Mouse (Mus musculus): ENCODE measurements around the gene Nr2c2ap. TPM values are rescaled to one million over a fixed set of nuclear protein-coding genes. Genes with fewer than 3 reads are reported as not detected.
A peak's percentile ranks its signal among the peaks of the same experiment; 100 is the strongest.

Gene Nr2c2ap
- polyA plus RNA-seq, 1 experiment from 2014 or later = 28.4 TPM

GRCm38 (mm10) chr8:70170748-70171147 lies 39.6 kb downstream of the Nr2c2ap start:
- no peak overlapping the region for H3K4me3 ChIP-seq
- WGBS = 88% methylated on average over 3 of the region's 3 CpGs
- ATAC-seq (ENCODE audit: insufficient number of reproducible peaks, insufficient read depth, low FRiP score, low TSS enrichment, low read depth) = no peak
- H3K9ac ChIP-seq = no peak overlapping the region
- H3K27ac ChIP-seq = no peak overlapping the region
- H3K36me3 ChIP-seq = peaks cover 9% of the 10 kb centered on the region
- no peaks in the 10 kb centered on the region for H3K9me3 ChIP-seq
- H3K4me2 ChIP-seq = no peak overlapping the region
- H3K27me3 ChIP-seq = peaks cover 17% of the 10 kb centered on the region
- peaks cover 32% of the 10 kb centered on the region for H3K4me1 ChIP-seq

GRCm38 (mm10) chr8:70171240-70171639 lies 40.1 kb downstream of the Nr2c2ap start:
- H3K4me1 ChIP-seq = peaks cover 32% of the 10 kb centered on the region
- H3K9me3 ChIP-seq = no peaks in the 10 kb centered on the region
- H3K27ac ChIP-seq = 0 out of 2 replicates have a peak overlapping the region, but pooled peaks have one; percentile 18
- peaks cover 10% of the 10 kb centered on the region for H3K36me3 ChIP-seq
- H3K4me2 ChIP-seq = peak overlapping the region; percentile 61
- H3K9ac ChIP-seq = no peak overlapping the region
- H3K27me3 ChIP-seq = peaks cover 12% of the 10 kb centered on the region
- 85% methylated on average over 7 of the region's 7 CpGs for whole genome bisulfite sequencing
- H3K4me3 ChIP-seq = no peak overlapping the region
- no peak for ATAC-seq (ENCODE audit: insufficient number of reproducible peaks, insufficient read depth, low FRiP score, low TSS enrichment, low read depth)

- Histone ChIP-seq H3K36me3 (peaks cover 17% of the 10 kb centered on the region), H3K4me1 (peaks cover 25% of the 10 kb centered on the region), H3K27ac (peak within 1 kb of the TSS; percentile 18; the same call in 1 of the 2 replicates), H3K27me3 (peaks cover 4% of the 10 kb centered on the region), H3K9me3 (no peaks in the 10 kb centered on the region), H3K4me3 (peak within 1 kb of the TSS; percentile 59), H3K9ac (peak within 1 kb of the TSS; percentile 77), H3K4me2 (peak within 1 kb of the TSS; percentile 61)
- 2% methylated on average over 27 of the region's 27 CpGs for WGBS
- ATAC-seq (ENCODE audit: insufficient number of reproducible peaks, insufficient read depth, low FRiP score, low TSS enrichment, low read depth) = peak; percentile 94
These were observed 41.0 kb downstream of the Nr2c2ap start, which contains the start of gene Tmem161a for GRCm38 (mm10) chr8:70172043-70172681. Gene Tmem161a, plus strand, starts transcription at chr8:70172356.

- Histone ChIP-seq H3K4me1 (peaks cover 25% of the 10 kb centered on the region), H3K27me3 (no peaks in the 10 kb centered on the region), H3K27ac (no peak overlapping the region), H3K4me3 (peak overlapping the region; percentile 59; the same call in 1 of the 2 replicates), H3K9ac (peak overlapping the region; percentile 23; the same call in 1 of the 2 replicates), H3K4me2 (peak overlapping the region; percentile 61), H3K9me3 (no peaks in the 10 kb centered on the region), H3K36me3 (peaks cover 27% of the 10 kb centered on the region)
- 76% methylated on average over 5 of the region's 5 CpGs for WGBS
- no peak for ATAC-seq (ENCODE audit: insufficient number of reproducible peaks, insufficient read depth, low FRiP score, low TSS enrichment, low read depth)
These were observed 42.2 kb downstream of the Nr2c2ap start for GRCm38 (mm10) chr8:70173320-70173719.

GRCm38 (mm10) chr8:70174079-70174478 lies 42.9 kb downstream of the Nr2c2ap start:
- peak overlapping the region; percentile 11; the same call in 1 of the 2 replicates for H3K4me2 ChIP-seq
- H3K9me3 ChIP-seq = no peaks in the 10 kb centered on the region
- WGBS = 93% methylated on average over 7 of the region's 7 CpGs
- peaks cover 35% of the 10 kb centered on the region for H3K36me3 ChIP-seq
- no peaks in the 10 kb centered on the region for H3K27me3 ChIP-seq
- no peak overlapping the region for H3K4me3 ChIP-seq
- no peak for ATAC-seq (ENCODE audit: insufficient number of reproducible peaks, insufficient read depth, low FRiP score, low TSS enrichment, low read depth)
- peaks cover 25% of the 10 kb centered on the region for H3K4me1 ChIP-seq
- no peak overlapping the region for H3K27ac ChIP-seq
- 0 out of 2 replicates have a peak overlapping the region, but pooled peaks have one; percentile 36 for H3K9ac ChIP-seq

- 85% methylated on average over 2 of the region's 2 CpGs for WGBS
- no peak overlapping the region for H3K4me2 ChIP-seq
- H3K36me3 ChIP-seq = peaks cover 70% of the 10 kb centered on the region
- no peaks in the 10 kb centered on the region for H3K27me3 ChIP-seq
- ATAC-seq (ENCODE audit: insufficient number of reproducible peaks, insufficient read depth, low FRiP score, low TSS enrichment, low read depth) = no peak
- no peak overlapping the region for H3K9ac ChIP-seq
- no peak overlapping the region for H3K4me3 ChIP-seq
- H3K27ac ChIP-seq = no peak overlapping the region
- H3K9me3 ChIP-seq = no peaks in the 10 kb centered on the region
- peaks cover 12% of the 10 kb centered on the region for H3K4me1 ChIP-seq
These were observed 47.1 kb downstream of the Nr2c2ap start for GRCm38 (mm10) chr8:70178231-70178630.

GRCm38 (mm10) chr8:70179082-70179481 lies 47.9 kb downstream of the Nr2c2ap start:
- ATAC-seq (ENCODE audit: insufficient number of reproducible peaks, insufficient read depth, low FRiP score, low TSS enrichment, low read depth) = no peak
- no peaks in the 10 kb centered on the region for H3K27me3 ChIP-seq
- H3K9ac ChIP-seq = no peak overlapping the region
- no peak overlapping the region for H3K4me2 ChIP-seq
- H3K27ac ChIP-seq = no peak overlapping the region
- WGBS = 97% methylated on average over 4 of the region's 4 CpGs
- H3K4me1 ChIP-seq = peaks cover 5% of the 10 kb centered on the region
- H3K4me3 ChIP-seq = no peak overlapping the region
- peaks cover 76% of the 10 kb centered on the region for H3K36me3 ChIP-seq
- H3K9me3 ChIP-seq = no peaks in the 10 kb centered on the region

GRCm38 (mm10) chr8:70181212-70181902 lies 50.2 kb downstream of the Nr2c2ap start:
- no peak overlapping the region for H3K27ac ChIP-seq
- H3K9me3 ChIP-seq = no peaks in the 10 kb centered on the region
- no peak overlapping the region for H3K4me2 ChIP-seq
- H3K4me3 ChIP-seq = no peak overlapping the region
- H3K4me1 ChIP-seq = no peaks in the 10 kb centered on the region
- H3K9ac ChIP-seq = peak overlapping the region; percentile 36; the same call in 1 of the 2 replicates
- ATAC-seq (ENCODE audit: insufficient number of reproducible peaks, insufficient read depth, low FRiP score, low TSS enrichment, low read depth) = peak; percentile 49; the same call in 1 of the 2 replicates
- H3K36me3 ChIP-seq = peaks cover 66% of the 10 kb centered on the region
- WGBS = 91% methylated on average over 16 of the region's 16 CpGs
- no peaks in the 10 kb centered on the region for H3K27me3 ChIP-seq

- ATAC-seq (ENCODE audit: insufficient number of reproducible peaks, insufficient read depth, low FRiP score, low TSS enrichment, low read depth) = no peak
- WGBS = 55% methylated on average over 2 of the region's 2 CpGs
- Histone ChIP-seq H3K4me3 (no peak overlapping the region), H3K4me2 (no peak overlapping the region), H3K4me1 (no peaks in the 10 kb centered on the region), H3K27me3 (no peaks in the 10 kb centered on the region), H3K9me3 (no peaks in the 10 kb centered on the region), H3K9ac (peak overlapping the region; percentile 36; the same call in 1 of the 2 replicates), H3K36me3 (peaks cover 62% of the 10 kb centered on the region), H3K27ac (no peak overlapping the region)
These were observed 50.7 kb downstream of the Nr2c2ap start for GRCm38 (mm10) chr8:70181903-70182252.

- Histone ChIP-seq H3K4me1 (no peaks in the 10 kb centered on the region), H3K27ac (no peak overlapping the region), H3K27me3 (no peaks in the 10 kb centered on the region), H3K4me2 (no peak overlapping the region), H3K9ac (no peak overlapping the region), H3K4me3 (no peak overlapping the region), H3K36me3 (peaks cover 63% of the 10 kb centered on the region), H3K9me3 (no peaks in the 10 kb centered on the region)
- no peak for ATAC-seq (ENCODE audit: insufficient number of reproducible peaks, insufficient read depth, low FRiP score, low TSS enrichment, low read depth)
- WGBS = 85% methylated on average over 4 of the region's 4 CpGs
These were observed 52.1 kb downstream of the Nr2c2ap start for GRCm38 (mm10) chr8:70183194-70183593.

Data from embryonic facial prominence, embryonic 13.5 days (tissue).